Mouse (Mus musculus): ENCODE data around the gene Camk2g.

Camk2g gene

GRCm38 (mm10) chr14:20806116-20806840 lies 12.4 kb upstream of the Camk2g start:
- DNase-seq: peak; percentile 42 to 48

GRCm38 (mm10) chr14:20804964-20805672 lies 11.2 kb upstream of the Camk2g start:
- peak; percentile 86 to 87 for DNase-seq

GRCm38 (mm10) chr14:20804481-20804880 lies 10.6 kb upstream of the Camk2g start:
- DNase-seq: no peak

GRCm38 (mm10) chr14:20803606-20803938 lies 9.7 kb upstream of the Camk2g start:
- peak; percentile 84 to 89 for DNase-seq

- DNase-seq: no peak
Observed at GRCm38 (mm10) chr14:20802926-20803605, 9.2 kb upstream of the Camk2g start.

- peak; percentile 91 to 99 for DNase-seq
Observed at GRCm38 (mm10) chr14:20798761-20799160, 4.9 kb upstream of the Camk2g start.

GRCm38 (mm10) chr14:20798300-20798699 lies 4.4 kb upstream of the Camk2g start:
- DNase-seq: no peak

- DNase-seq: no peak
Observed at GRCm38 (mm10) chr14:20796643-20797042, 2.8 kb upstream of the Camk2g start.

GRCm38 (mm10) chr14:20796170-20796569 lies 2.3 kb upstream of the Camk2g start:
- DNase-seq: no peak

- DNase-seq: no peak
Observed at GRCm38 (mm10) chr14:20795423-20796152, 1.7 kb upstream of the Camk2g start.

- DNase-seq: no peak
Observed at GRCm38 (mm10) chr14:20794589-20794988, 701 bp upstream of the Camk2g start.

GRCm38 (mm10) chr14:20792922-20793757 lies 748 bp downstream of the Camk2g start:
- peak in 1 of 2 experiments; percentile 70 for DNase-seq

- DNase-seq: no peak
Observed at GRCm38 (mm10) chr14:20792243-20792921, 1.5 kb downstream of the Camk2g start.

GRCm38 (mm10) chr14:20791511-20792242 lies 2.2 kb downstream of the Camk2g start:
- DNase-seq: no peak

- no peak for DNase-seq
Observed at GRCm38 (mm10) chr14:20790996-20791395, 2.9 kb downstream of the Camk2g start.

- no peak for DNase-seq
Observed at GRCm38 (mm10) chr14:20790445-20790844, 3.4 kb downstream of the Camk2g start.

- DNase-seq: no peak
Observed at GRCm38 (mm10) chr14:20789593-20789992, 4.3 kb downstream of the Camk2g start.

- DNase-seq: no peak
Observed at GRCm38 (mm10) chr14:20788151-20788550, 5.7 kb downstream of the Camk2g start.

- no peak for DNase-seq
Observed at GRCm38 (mm10) chr14:20786611-20787015, 7.3 kb downstream of the Camk2g start.

GRCm38 (mm10) chr14:20786020-20786419 lies 7.9 kb downstream of the Camk2g start:
- DNase-seq: no peak

- DNase-seq: no peak
Observed at GRCm38 (mm10) chr14:20785231-20785630, 8.7 kb downstream of the Camk2g start.
